Mouse (Mus musculus) urinary bladder, postnatal 10 days (tissue): Measurements from ENCODE around the gene Hcrt.

Source experiments
- DNase-seq: peaks from one replicate; pipeline ENCODE4 v3.0.0; 2022; ENCODE audit warnings: low spot score

Gene Hcrt

DNA sequence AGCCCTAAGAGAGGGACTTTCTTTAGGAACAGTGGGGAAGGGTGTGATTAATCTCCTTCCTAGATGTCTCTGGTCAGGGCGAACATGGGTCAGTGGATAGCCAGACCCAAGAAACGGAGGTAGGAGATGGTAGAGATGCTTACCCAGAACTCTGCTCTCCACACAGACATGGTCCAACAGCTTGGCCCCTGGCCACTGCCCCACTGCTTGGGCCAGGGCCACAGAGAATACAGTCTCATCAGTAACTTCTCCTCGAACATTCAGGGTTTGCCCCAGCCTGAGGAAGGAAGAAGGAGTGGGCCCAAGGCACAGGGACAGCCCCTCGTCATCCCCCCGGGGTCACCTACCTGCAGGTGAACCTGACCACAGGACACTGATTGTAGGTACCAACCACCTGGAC, 5.1 kb upstream of the Hcrt start:
- DNase-seq, result no peak

DNA sequence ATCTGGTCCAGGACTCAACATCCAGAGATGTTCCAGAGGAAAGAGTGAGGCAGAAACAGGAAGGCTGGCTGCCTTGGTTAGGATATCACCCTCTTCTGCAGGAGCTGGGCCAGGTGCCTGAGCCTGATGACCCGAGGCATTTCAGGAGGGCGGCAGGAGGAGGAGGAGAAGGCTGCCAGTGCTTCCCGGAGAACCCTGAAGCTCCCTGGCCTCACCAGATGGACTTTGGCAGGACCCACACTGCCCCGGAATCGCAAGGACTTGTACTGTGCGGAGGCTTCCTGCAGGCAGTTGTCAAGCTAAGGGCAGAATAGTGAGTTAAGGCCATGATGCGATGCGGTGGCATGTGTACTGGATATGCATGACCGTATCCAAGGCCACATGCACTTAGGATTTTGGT, 4.0 kb upstream of the Hcrt start:
- no peak for DNase-seq

DNA sequence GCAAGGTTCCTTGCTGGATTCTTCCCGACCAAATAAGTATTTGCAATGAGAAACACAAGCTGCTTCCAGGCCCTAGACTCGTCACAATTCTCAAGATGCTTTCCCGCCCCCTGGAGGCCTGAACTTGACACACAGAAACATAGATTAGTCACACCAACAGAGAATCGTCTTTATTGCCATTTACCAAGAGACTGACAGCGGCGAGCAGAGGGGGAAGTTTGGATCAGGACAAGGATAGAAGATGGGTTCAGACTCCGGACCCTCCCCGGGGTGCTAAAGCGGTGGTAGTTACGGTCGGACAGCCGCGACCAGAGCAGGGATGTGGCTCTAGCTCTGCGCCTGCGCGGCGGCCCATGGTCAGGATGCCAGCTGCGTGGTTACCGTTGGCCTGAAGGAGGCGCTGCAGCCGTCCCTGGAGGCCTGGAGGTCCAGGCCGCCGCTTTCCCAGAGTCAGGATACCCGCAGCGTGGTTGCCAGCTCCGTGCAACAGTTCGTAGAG, 1.1 kb downstream of the Hcrt start:
- DNase-seq, result peak; percentile 54

DNA sequence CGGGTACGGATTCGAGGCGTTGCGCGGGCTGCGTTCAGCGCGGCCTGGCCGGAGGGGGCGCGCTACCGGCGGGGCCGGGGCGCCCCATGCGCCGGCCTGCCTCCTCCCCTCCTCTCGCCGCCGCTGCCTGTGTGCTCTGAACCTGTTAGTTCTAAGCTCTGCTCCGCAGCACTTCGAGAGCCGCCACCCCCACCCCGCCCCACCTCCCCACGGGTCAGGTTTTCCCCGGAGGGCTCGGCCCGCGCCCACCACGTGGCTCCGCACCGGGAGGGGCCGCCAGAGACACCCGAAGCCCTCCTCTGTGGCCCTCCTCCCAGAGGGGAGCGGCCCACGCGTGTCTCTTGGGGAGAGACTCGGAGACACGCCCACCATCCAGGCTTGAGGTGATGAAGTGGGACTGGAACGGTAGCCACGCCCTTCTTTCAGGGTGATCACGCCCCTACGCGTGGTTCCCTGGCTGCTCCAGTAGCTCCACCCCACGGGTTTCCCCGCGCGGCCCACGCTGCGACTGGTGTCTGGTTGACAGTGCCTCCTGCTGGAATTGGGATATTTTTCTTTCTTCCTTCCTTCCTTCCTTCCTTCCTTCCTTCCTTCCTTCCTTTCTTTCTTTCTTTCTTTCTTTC, 3.0 kb downstream of the Hcrt start, which contains the start of gene Kcnh4:
Kcnh4 (minus strand) TSS at position 332 of the 623 bp plus-strand sequence.
- no peak for DNase-seq

DNA sequence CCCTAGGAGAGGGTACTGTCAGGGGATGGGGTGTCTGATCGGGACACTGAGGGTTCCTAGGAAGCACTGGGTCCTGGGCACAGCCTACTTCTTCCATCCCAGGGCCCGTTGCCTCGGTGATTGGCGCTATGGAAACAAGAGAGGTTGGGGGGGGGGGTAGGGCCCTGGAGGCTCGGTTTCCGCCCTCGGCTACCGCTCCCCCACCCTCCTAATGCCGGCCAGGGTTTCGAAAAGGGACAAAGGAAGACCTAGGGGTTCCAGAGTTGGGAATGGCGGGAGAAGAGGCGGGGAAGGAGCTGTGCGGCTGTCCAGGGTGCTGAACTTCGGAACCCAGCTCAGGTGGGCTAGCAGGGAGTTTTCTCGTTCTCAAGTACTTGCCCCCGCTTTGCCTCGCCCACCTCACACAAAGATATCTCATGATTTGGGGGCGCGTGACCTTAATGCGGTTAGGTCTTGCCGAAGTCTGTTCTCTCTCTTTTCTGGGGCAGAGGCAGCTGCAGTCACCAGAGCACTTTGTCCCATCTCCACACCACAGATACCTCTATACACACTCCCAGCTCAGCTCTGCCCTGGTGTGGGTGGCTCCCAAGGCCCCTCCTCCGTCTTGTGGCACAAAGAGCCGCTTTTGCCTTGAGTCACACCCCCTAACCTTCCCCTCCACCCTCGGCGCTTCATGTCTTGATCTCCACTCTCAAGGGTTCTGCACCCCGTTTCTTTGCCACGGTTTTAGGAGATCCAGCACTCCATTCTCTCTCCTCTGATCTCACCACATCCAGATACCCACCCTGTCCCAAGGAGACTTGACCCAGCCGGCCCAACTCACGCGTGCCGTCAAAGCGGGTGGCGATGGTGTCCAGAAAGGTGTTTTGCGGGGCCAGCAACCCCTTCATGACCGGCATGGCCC, 3.8 kb downstream of the Hcrt start:
- DNase-seq, result no peak

DNA sequence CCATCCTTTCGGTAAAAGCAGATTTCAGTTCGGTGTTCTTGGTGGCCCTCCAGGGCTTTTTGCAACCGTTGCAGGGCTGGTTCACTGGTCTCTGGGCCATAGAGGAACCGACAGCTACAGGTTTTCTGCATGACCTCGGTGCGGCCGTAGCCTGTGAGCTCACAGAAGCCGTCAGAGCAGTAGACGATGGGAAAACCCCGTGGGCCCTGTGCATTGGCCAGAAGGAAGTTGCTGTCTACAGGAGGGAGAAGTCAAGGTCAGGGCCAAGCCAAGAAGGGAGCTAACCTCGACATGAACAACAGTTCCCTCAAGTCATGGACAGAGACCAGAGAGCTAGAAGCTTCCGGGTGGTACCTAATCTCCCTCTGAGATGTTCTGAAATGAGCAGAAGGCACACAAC, 5.2 kb downstream of the Hcrt start:
- no peak for DNase-seq

DNA sequence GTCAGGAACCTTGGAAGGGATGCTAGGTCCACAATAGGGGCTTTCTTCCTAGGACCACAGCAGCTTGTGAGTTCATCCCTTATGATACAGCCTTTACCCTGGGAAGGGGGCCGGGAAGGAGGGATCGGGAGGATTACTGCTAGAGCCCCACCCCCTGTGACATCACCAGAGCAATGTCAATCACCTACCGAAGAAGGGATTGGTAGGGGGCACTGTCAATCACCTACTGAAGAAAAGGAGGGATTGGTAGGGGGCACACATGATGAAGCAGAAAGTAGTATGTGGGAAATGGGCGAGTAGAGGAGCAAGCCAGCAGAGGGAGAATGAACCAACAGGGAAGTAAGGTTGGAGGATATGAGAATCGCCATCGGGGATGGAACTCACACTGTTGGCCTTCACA, 6.3 kb downstream of the Hcrt start:
- no peak for DNase-seq

DNA sequence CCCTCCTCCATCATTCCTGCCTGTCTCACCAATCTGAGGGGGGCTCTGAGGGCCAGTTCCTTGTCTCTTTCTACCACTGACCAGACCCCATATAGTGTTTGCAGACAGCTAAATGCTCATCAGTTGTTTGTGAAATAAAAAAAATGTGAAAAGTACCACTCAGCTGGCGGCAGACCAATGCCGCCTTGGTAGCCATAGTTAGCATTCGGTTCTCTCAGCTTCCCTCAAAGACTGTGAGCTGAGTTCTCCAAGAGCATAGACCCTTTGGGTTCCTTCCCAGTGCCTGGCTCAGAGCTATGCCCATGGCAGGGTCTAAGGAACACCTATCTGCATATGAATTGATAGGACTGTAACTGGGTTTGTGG, 8.1 kb downstream of the Hcrt start:
- no peak for DNase-seq

DNA sequence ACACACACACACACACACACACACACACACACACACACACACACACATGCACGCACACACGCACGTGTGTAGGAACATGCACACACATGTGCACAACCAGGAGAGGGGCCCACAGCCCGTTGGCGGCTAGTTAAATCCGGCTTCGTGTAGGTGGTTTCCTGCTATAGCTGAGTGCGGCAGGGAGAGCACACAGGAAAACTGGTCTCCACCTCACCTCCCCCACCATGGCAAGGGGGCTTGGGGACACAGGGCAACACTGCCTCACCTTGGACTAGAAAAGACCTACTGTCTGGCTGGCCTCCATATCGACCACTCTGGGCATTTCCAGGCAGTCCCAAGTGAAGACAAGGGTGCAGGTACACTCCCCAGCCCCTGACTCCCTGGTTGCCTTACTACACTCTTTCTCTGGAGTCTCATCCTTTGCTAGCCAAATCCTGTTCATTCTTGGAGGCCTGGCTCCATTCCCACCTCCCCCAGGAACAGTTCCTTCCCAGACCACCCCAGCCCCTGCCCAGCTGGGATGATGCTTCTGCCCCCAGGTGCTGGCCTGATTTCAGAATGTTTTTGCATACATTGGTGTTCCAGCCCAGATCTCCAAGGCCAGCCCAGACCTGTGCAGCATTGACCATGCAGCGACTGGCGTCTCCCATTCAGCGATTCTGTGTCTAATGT, 8.6 kb downstream of the Hcrt start:
- DNase-seq, result no peak

DNA sequence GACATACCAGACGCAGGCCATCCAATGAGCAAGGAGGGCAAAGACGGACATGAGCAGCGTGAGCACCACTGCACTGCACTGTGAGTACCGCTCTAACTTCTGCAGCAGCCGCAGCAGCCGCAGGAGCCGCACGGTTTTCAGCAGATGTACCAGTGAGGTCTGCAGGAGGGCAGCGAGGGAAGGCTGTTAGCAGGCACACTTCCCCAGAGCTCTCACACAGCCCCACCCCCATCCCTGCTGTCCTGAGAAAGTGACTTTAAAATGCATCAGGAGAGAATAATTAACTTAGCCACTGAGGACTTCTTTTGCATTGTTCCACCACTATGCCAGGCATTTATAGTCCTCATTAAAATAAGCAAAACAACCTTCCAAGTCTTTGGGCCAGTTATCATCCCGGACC, 10.4 kb downstream of the Hcrt start:
- no peak for DNase-seq

DNA sequence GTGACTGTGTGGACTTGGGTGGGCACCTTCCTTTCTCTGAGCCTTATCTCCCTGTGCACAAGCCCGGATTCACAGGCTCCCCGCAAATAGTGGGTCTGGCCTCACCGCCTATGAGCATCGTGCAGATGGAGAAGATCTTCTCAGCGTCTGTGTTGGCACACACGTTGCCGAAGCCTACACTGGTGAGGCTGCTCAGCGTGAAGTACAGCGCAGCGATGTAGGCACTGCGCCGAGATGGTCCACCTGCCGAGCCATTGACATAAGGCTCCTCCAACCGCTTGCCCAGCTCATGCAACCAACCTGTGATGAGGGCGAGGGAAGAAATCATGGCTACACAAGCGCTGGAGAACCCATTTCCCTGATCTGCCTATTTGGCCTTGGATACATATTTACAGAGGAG, 12.6 kb downstream of the Hcrt start:
- no peak for DNase-seq

DNA sequence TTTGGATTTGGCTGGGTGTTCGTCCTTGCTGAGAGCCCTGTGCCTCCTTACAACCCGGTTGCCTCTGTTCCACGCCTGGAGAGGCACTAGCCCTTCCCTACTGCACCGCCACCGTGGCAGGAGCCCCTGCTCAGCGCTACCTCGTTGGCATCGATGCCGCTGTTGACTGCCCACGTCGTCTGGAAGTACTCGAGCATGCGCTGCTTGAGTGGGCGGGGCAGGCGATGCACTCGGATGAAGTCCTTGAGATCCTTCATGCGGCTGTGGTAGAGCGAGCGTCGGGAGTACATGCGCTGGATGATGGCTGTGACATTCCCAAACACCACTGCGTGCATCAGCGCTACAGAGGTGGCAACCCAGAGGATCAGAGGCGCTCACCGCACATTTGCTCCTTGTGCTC, 13.3 kb downstream of the Hcrt start:
- DNase-seq, result no peak

DNA sequence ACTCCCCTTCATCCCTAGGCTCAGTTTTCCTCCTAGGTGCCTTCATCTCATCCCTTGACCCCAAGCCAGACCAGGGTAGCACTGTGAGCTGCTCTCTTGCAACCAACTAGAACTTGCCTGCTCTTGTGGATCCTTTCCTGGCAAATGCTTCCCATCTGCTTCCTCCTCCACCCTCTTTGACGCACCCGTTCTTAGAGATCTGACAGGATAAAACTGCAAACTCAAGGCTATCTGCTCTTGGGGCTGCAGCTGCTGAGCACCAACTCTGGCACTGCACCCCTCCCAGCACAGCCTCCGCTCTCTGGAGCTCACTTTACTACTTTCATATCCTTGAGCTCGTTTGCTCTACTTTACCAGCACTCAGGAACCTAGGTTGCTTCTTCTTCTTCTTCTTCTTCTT, 14.1 kb downstream of the Hcrt start:
- no peak for DNase-seq

DNA sequence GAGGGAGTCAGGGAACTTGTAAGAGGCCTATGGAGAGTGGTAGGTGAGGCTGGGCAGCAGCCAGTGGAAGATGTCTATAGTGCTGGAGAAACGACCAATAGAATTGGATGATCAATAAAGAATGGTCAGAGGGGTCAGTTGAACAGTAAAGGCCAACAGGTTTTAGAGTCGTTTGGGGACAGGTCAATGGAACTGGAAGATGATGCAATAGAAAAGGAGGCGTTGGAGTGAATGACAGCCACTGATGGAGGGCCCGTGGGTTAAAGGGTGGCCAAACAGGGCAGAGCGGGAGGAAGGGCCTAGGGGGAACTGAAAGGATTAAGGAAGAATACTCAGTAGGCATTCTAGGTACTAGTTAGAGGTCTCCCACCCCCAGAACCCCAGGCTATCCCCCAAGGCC, 15.6 kb downstream of the Hcrt start:
- DNase-seq, result no peak

DNA sequence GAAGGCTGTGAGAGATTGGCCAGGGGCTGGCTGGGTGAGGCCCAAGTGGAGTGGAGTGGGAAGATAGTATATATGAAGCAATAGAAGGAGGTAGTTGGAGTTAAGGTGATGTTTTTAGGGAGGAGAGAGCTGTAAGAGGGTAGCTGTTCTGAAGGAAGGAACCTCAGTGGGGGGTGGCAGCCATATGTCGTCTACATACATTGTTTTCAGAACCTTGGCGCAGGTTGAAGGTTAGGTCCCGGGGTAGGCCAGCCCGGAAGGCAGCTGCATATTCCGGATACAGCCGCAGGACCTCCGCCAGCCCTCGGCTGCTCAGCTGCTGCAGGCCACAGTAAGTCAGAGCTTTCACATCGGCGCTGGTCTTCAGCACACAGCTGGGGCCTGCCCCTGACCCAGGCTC, 16.2 kb downstream of the Hcrt start:
- DNase-seq, result no peak

DNA sequence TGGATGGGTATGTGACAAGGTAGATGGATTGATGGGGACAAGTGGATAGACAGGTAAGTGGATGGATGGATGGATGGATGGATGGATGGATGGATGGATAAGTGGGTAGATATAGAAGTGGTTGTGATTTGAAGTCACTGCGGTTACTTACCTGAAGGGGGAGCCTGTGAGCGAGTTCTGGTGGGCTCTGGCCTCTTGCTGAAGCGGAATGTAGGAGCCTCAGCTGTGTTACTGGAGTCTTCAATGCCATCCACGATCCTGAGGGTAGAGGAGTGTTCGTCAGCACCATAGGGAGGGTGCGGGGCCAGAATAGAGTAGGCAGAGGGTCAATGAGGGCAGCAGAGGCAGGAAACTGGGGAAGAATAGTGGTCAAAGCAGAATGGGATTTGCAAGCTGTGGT, 17.6 kb downstream of the Hcrt start:
- no peak for DNase-seq

DNA sequence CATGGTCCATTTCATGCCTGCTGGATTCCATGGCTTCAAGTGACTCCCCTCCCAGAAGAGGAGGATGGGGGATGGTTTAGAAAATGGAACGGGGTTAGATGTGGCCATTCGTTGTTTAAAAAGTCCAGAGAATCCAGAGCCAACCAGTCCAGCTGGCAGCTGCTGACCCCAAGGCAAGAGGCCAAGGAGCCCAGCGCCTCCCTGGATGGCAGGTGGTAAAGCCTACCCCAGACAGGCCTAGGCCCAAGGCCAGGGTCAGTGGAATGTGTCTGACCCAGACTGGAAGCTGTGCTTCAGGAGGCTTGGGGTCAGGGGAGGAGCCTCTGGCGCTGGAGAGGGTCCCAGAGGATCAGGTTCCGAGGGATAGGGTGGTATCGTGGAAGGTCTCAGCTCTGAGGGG, 21.4 kb downstream of the Hcrt start:
- no peak for DNase-seq

DNA sequence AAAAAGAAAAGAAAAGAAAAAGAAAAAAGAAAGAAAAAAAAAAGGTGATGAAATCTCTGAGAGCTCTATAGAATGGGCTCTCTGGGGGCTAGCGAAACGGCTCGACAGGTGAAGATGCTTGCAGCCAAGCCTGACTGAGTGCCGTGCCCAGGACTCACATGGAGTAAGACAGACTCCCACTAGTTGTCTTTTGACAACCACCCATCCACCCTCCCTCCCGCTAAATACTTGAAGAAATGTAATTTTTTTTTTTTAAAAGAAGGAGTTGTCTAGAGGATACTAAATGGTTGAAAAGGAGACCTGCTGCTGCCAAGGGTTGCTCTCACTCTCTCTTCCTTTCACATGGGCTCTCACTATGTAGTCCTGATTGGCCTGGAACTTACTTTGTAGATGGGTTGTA, 24.0 kb downstream of the Hcrt start:
- DNase-seq, result no peak

DNA sequence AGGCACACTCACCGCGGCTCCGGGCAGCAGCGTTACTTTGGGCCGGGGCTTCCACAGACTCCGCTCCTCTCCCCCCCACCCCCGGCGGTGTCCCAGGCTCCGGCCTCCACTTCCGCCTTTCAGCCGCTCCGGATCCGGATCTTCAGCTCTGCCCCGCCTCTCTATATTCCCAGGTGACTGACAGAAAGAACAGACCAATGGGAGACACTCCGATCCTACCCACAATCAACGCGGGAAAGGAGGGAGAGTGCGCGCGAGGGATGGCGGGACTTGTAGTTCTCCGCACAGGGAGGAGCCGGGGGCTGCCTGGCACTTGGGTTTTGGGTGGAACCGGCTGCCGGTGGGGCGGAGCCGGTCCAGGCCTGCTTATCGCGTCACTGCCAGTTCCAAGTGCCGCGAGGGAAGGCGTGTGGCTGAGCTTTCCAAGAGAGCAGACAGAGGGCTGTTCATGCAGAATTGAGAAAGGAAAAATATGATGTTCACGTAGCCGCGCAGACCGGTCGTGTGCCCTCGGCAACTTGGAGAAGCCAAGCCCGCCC, 24.6 kb downstream of the Hcrt start, which contains the start of gene Rab5c:
Rab5c (minus strand) TSS at position 150 of the 539 bp plus-strand sequence.
- peak; percentile 91 for DNase-seq

DNA sequence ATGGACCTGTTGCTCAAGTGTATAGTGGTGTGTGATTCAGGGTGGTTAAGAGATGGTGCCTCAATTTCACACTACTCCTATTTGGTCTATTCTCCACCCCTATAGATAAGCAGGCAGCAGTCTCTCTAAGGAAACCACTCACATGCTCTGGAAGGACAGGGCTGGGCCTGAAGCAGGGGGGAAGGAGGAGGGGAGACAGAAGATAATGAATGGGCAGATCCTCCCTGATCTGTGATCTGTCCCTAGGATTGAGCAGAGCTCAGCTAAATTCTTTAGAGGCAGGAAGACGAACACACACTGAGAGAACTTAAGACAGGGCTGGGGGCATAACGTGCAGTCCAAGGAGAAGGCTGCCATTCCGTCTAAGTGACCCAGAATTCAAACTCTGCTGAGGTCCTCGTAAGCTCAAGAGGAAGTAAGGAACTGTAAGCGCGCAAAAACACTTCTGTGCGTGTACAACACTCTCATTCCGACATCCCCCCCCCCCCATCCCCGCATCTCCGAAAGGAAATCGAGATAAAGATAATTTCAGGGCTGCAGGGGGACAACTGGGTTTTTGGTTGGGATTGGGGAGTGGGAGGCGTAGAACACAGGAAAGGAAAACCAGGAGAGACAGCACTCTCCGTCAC, 25.5 kb downstream of the Hcrt start:
- no peak for DNase-seq

DNA sequence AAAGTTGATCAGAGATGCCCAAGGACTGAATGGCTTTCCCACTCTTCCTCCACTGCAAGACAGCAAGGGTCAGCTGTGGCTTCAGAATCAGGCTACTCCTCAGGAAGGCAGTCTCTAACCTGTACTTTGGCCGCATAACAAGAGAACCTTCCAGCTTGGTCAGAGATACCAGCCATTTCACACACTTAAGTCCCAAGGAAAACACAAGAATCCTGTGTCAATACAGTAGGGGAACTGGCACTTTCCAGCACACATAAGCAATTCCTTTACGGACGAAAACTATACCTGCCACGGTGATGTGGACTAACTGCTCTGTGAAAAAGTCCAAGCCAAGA, 26.0 kb downstream of the Hcrt start:
- DNase-seq, result no peak
